Mouse (Mus musculus) spleen, postnatal 14 days (tissue): ENCODE measurements around the gene Csnk2b.

Experiments
- DNase-seq, 2 experiments: peaks; one replicate each; pipeline ENCODE4 v3.0.0; 2021 to 2022; ENCODE audit warnings: low spot score in 2 of 2

The Csnk2b gene

GRCm38 (mm10) chr17:35088825-35089644, 32.8 kb downstream of the Csnk2b start, which contains the start of gene Abhd16a:
Gene Abhd16a, plus strand, starts transcription at chr17:35089263.
- DNase-seq = peak; percentile 86 to 94

DNA sequence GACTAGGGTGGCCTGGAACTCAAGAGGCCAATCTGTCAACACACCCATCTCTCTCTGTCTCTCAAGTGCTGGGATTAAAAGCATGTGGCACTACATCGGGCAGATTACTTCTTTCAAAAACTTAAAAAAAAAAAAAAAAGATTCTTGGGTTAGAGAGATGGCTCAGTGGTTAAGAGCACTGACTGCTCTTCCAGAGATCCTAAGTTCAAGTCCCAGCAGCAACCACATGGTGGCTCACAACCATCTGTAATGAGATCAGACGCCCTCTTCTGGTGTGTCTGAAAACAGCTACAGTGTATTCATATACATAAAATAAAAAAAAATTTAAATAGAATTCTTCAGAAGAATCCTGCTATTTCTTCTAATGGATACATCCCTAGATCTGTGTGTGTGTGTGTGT, 33.7 kb downstream of the Csnk2b start:
- no peak for DNase-seq

GRCm38 (mm10) chr17:35085208-35085865, 36.5 kb downstream of the Csnk2b start, which contains the start of gene Ly6g6f:
Gene Ly6g6f, minus strand, starts transcription at chr17:35085610.
- DNase-seq = no peak

GRCm38 (mm10) chr17:35083929-35084497, 37.8 kb downstream of the Csnk2b start:
- no peak for DNase-seq

DNA sequence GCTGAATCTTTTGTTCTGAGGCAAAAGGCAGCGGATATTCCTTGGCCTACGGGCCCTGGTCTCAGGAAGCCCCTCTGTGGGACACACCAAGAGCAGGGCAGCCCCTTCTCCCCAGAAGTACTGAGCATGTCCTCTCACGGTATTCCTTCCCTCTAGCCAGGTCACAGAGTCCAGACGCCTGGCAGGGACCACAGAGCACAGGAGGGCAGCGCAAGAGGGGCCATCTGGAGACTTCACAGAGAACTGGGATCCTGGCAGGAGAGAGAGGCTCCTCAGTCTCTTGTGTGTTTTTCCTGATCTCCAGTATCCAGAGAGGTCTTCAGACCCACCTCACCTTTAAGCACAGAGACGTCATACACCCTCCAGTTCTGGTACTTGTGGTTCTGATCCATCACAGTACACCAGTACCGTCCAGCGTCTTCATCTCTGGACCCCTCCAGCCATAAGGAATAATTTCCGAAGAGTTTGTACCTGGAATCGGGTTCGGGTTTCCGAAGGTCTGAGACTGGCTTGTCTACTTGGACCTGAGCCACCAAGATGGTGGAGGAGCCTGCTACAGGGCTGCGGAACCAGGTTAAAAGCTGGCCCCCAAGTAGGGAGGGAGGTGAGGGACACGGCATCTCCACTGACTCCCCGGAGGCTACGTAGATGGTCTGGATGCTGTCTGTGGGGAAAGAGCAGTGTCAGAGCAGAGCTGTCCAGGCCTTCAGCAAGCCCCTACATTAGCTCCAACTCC, 38.8 kb downstream of the Csnk2b start:
- no peak for DNase-seq

DNA sequence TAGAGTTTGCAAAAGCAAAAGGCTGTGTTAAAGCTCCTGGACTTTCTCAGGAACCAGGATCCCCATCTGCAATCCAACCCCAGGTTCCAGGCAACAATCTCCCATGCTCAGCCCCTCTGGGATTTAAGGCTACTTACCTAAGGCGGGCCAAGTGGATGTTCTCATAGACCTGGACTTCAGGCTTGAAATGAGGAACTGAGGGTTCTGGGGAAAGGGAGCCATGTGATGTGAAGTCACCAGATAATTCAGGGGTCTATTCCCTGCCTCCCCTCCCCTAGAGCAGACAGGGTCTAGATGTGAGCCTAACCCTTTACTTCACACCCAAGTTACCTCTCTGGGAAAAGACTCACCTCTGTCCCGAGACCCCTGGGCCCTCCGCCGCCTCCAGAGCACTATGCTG, 41.1 kb downstream of the Csnk2b start:
- DNase-seq = no peak

GRCm38 (mm10) chr17:35080248-35080647, 41.6 kb downstream of the Csnk2b start:
- no peak for DNase-seq

GRCm38 (mm10) chr17:35079778-35080177, 42.1 kb downstream of the Csnk2b start:
- no peak for DNase-seq

- DNase-seq = no peak
These were observed 44.0 kb downstream of the Csnk2b start, which contains the start of gene Ly6g6d for GRCm38 (mm10) chr17:35077786-35078233. Gene Ly6g6d, minus strand, starts transcription at chr17:35078065.

DNA sequence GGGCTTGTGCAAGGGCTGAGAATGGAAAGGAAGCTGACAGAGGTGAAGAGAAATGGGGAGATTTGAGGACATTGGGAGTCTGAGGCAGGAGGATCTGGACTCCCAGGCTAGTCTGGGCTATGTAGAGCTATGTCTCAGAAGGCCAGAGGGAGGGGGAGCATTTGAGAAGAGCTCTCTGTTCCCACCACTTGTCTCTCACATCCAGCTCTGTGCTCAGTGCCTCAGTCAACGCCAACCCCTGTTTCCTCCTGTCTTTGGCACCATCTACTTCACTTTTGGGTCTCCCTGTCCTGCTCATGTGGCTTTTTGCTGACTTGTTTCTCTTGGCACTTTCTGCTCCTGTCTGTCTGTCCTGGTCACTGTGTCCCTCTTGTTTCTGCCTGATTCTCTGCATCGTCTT, 44.6 kb downstream of the Csnk2b start:
- DNase-seq = no peak

DNA sequence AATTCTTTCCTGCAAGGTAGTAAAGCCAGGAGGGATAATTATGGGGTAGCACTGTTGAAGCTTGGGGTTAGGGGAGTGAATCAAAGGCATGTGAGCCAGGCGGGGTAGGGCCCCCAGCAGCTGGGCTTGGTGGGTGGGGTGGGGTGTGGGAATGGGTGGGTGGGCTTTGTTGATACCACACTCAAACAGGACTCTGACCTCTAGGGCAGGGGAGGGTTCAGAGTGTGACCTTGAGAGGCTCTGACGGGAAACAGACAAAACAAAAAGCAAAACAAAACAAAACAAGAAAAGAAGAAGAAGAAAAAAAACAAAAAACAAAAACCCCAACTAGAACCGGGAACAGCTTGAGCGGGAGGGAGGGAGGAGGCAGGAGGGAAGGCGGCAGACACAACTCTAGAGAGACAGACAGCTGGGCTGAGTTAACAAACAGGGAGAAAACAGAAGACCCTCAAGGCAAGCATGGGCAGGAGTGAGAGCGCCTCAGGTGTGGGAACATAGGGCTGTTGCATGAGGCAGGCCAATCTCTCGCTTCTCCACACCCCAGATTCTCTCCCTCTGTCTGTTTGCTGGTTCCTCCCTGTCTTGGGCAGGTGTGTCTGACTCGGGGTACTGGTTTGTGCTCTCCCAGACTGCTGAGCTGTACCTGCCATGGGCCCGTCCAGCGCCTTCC, 45.2 kb downstream of the Csnk2b start, which contains the start of gene Ly6g6e:
Gene Ly6g6e (plus strand): TSS at position 396 of the 670 bp plus-strand sequence.
- DNase-seq = no peak

DNA sequence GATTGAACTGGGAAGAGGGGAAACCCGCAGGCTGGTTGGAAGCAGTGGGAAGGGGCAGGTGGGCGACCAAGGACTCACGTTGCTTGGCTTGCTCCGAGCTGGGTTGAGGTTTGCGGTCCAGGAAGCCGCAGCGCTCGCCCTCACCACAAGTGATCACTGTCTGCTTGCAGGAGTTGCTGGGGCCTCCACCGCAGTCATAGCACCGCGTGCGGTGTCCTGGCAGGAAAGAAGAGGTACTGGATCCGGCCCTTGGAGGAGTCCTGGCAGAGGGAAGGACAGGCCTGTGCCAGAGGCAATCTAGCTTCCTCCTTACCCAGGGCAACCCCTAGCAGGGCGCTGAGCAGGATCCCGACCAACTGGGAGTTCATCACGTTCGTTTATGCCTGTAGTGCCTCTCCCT, 47.8 kb downstream of the Csnk2b start:
- no peak for DNase-seq

DNA sequence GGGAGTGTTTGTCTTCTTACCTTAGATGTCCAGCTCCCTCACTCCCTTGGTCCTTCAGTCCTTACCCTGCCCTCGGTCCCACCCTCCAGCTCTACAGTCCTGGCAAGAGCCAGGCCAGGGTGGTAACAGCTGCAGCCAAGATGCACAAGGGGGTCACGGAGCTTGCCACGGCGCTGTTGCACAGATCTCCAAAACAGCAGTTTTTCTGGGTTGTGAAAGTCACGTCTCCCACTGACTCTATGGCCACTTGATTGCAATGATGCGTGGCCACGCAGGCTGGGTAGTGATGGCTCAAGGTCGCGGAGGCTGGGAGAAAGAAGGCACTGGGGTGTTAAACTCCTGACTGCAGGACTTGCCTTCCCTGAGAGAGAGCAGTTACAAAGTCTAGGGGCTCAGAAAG, 50.4 kb downstream of the Csnk2b start:
- no peak for DNase-seq

GRCm38 (mm10) chr17:35070556-35071229, 51.2 kb downstream of the Csnk2b start:
- no peak for DNase-seq

DNA sequence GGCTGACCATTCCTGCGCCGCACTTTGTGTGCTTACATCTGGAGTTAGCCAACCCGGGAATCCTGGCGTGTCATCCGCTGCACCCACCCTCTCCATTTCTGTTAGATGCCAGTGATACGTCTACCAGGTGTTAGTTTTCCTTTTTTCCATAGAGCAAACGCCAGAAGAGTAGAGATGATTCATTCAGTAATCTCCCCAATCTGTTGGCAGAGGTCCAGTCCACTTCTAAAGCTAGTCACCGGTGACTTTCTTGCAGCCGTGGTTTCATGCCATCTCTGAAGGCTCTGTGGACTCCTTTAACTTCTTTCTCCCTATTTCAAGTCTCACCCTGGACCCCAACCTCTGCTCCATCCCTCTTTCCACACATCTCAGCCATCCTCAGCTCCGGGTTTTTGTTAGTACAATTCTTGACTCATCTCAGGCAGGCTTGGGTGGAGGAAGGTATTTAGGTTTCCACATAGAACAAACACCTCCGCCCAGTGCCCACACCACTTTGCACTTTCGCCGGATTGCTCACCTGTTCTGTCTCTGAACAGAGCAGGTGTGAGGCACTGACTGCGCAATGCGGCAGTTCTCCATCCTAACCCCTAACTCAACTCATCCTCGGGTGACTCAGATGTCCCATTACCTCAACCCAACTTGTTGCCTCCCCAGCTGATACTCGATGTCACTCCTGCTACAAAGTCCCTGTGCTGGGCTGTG, 53.5 kb downstream of the Csnk2b start:
- no peak for DNase-seq
